8 mouse cellular contexts compared by ENCODE assay signal in the genomic region with DNA sequence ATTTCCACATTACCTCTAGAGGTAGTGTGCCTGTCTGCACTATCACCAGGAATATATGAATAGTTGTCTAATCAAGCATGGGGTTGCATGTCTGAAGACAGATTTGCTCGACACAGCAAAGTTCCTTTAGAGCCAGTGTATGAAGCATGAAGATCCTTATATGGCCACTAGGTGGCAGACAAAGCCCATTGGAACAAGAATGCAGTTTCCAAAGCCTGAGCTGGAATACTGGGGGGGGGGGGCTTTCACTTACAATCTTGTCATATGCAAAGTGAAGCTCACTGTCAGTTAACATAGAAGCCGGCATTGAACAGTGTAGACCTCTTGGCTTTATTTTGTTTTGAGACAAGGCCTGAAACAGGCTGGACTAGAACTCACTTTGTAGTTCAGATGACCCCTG. TPM values are rescaled to one million over a fixed set of nuclear protein-coding genes. Genes with fewer than 3 reads are reported as not detected.
DNase-seq lines count a peak whose midpoint lies in the region; ATAC-seq and TF ChIP-seq lines count a peak whose summit lies in the region.

No protein-coding gene starts in this region.

- no peak overlapping the region for H3K27ac ChIP-seq in forebrain, embryonic 16.5 days (ENCODE audit: low read length)
- no peak overlapping the region for H3K27ac ChIP-seq in kidney, postnatal 0 days

- no peaks in the 10 kb centered on the region for H3K9me3 ChIP-seq in forebrain, embryonic 16.5 days (ENCODE audit: control insufficient read depth, low read length)
- H3K9me3 ChIP-seq in kidney, postnatal 0 days (replicated peaks; ENCODE audit: low read length) = no peaks in the 10 kb centered on the region

- H3K36me3 ChIP-seq in forebrain, embryonic 16.5 days (ENCODE audit: control insufficient read depth, insufficient read depth) = no peaks in the 10 kb centered on the region
- no peaks in the 10 kb centered on the region for H3K36me3 ChIP-seq in kidney, postnatal 0 days (ENCODE audit: insufficient read depth, low read length)

- 2% methylated on average over 2 of the region's 2 CpGs for WGBS in forebrain, embryonic 16.5 days
- WGBS in kidney, postnatal 0 days = 4% methylated on average over 2 of the region's 2 CpGs

- no peak overlapping the region for H3K9ac ChIP-seq in forebrain, embryonic 16.5 days (replicated peaks; ENCODE audit: low read depth, low read length)
- no peak overlapping the region for H3K9ac ChIP-seq in kidney, postnatal 0 days (ENCODE audit: low read depth, low read length)

- peak; percentile 88 for TF ChIP-seq CTCF in kidney, postnatal 0 days (IDR thresholded peaks at IDR 0.05; ENCODE audit: low read depth)

- peaks cover 3% of the 10 kb centered on the region; the same call in 1 of the 2 replicates for H3K27me3 ChIP-seq in forebrain, embryonic 16.5 days (replicated peaks; ENCODE audit: control insufficient read depth, insufficient read depth, low read length)
- H3K27me3 ChIP-seq in kidney, postnatal 0 days (ENCODE audit: insufficient read depth, low read length) = no peaks in the 10 kb centered on the region

- DNase-seq in cerebellum, adult 9-11 months = no peak
- peak; percentile 52 for DNase-seq in A20 (ENCODE audit: low read depth, low spot score)
- DNase-seq in c-Kit-negative CD71-positive TER-119-positive erythroid progenitor cells, embryonic 14.5 days (ENCODE audit: low read depth, low spot score) = peak; percentile 19
- peak; percentile 80 for DNase-seq in kidney, postnatal 0 days (ENCODE audit: low spot score)
- peak; percentile 45 for DNase-seq in lung, postnatal 25 days (ENCODE audit: low spot score)
- DNase-seq in right cerebral cortex, adult 2 months (ENCODE audit: low spot score in 2 of 2) = peak; percentile 65 to 66

- no peaks in the 10 kb centered on the region for H3K4me1 ChIP-seq in forebrain, embryonic 16.5 days (replicated peaks; ENCODE audit: control insufficient read depth, insufficient read depth, low read length)
- no peaks in the 10 kb centered on the region; the same call in 1 of the 2 replicates for H3K4me1 ChIP-seq in kidney, postnatal 0 days (replicated peaks; ENCODE audit: insufficient read depth, low read length)

- H3K4me3 ChIP-seq in forebrain, embryonic 16.5 days (replicated peaks; ENCODE audit: low read length) = no peak overlapping the region
- H3K4me3 ChIP-seq in kidney, postnatal 0 days (replicated peaks; ENCODE audit: low read depth, low read length) = no peak overlapping the region

- ATAC-seq in cerebellum, adult (ENCODE audit: insufficient number of reproducible peaks, low FRiP score, low TSS enrichment) = peak; percentile 21; the same call in 1 of the 2 replicates
- peak; percentile 62 for ATAC-seq in forebrain, embryonic 16.5 days
- ATAC-seq in kidney, postnatal 0 days (replicated peaks; ENCODE audit: low FRiP score, low read depth) = no peak

- H3K4me2 ChIP-seq in forebrain, embryonic 16.5 days (ENCODE audit: low read length) = no peak overlapping the region
- H3K4me2 ChIP-seq in kidney, postnatal 0 days (ENCODE audit: low read length) = no peak overlapping the region

RNA-seq across cellular contexts. Expression of gene Fam209, which starts 5.5 kb away (rescaled TPM):
- 0.43 TPM in 1 of 2 replicates, not detected in the other for polyA plus RNA-seq in forebrain, embryonic 16.5 days (2015; fragmentation: Nextera tagmentation; extraction: Ambion mirVana)
- polyA plus RNA-seq in kidney, postnatal 0 days (2015; fragmentation: Nextera tagmentation; extraction: Ambion mirVana) = 0.20 TPM in 1 of 2 replicates, not detected in the other

RNA-seq across cellular contexts. Expression of gene Gcnt7, which starts 19.5 kb away (rescaled TPM):
- polyA plus RNA-seq in forebrain, embryonic 16.5 days (2015; fragmentation: Nextera tagmentation; extraction: Ambion mirVana) = 2.2 and 2.8 TPM in 2 replicates
- polyA plus RNA-seq in kidney, postnatal 0 days (2015; fragmentation: Nextera tagmentation; extraction: Ambion mirVana) = 0.50 and 0.51 TPM in 2 replicates

RNA-seq across cellular contexts. Expression of gene Rtf2, which starts 37.5 kb away (rescaled TPM):
- 108 and 112 TPM in 2 replicates for polyA plus RNA-seq in forebrain, embryonic 16.5 days (2015; fragmentation: Nextera tagmentation; extraction: Ambion mirVana)
- 73.2 and 83.9 TPM in 2 replicates for polyA plus RNA-seq in kidney, postnatal 0 days (2015; fragmentation: Nextera tagmentation; extraction: Ambion mirVana)
